Mouse (Mus musculus) CH12.LX (cell line): ENCODE results near the gene Clpb. TPM values are rescaled to one million over a fixed set of nuclear protein-coding genes. Genes with fewer than 3 reads are reported as not detected.

ENCODE experiments used
- DNase-seq: peaks from one replicate; pipeline ENCODE4 v3.0.0-alpha.2; 2013; ENCODE audit errors: extremely low read depth
- H3K27ac ChIP-seq: 2 replicates; pipeline ENCODE4 v1.5.1; 2012; ENCODE audit warnings: low read depth, mild to moderate bottlenecking, control low read depth, moderate library complexity; ENCODE audit not compliant: insufficient read depth
- H3K27me3 ChIP-seq: replicated peaks from 2 replicates; pipeline ENCODE3; 2012; ENCODE audit warnings: inconsistent platforms
- H3K36me3 ChIP-seq, 2 experiments: replicated peaks in 1 of 2; 2 replicates each; pipeline versions ENCODE3 to v1.6.1; 2012; ENCODE audit warnings: inconsistent platforms in 1 of 2, low read length in 1 of 2, mild to moderate bottlenecking in 1 of 2, mixed read lengths in 1 of 2, moderate library complexity in 1 of 2; ENCODE audit not compliant: control insufficient read depth in 1 of 2, insufficient read depth in 1 of 2
- H3K4me1 ChIP-seq, 2 experiments: 2 replicates each; pipeline ENCODE4 v1.6.1; 2012; ENCODE audit warnings: inconsistent platforms in 1 of 2, moderate library complexity in 1 of 2; ENCODE audit not compliant: insufficient read depth in 2 of 2, control insufficient read depth in 1 of 2
- H3K4me2 ChIP-seq: 2 replicates; pipeline ENCODE4 v1.6.1; 2012; ENCODE audit warnings: low read depth, mild to moderate bottlenecking, control low read depth; ENCODE audit not compliant: poor library complexity, insufficient read depth, severe bottlenecking
- H3K4me3 ChIP-seq, 3 experiments: fragments of 150-350 bp in 1 of 3; sonication (generic) in 1 of 3; replicated peaks in 1 of 3; 2 replicates each; pipeline versions ENCODE3 to v1.5.1; 2011 to 2012; ENCODE audit warnings: low read depth in 2 of 3, low read length in 2 of 3, mild to moderate bottlenecking in 2 of 3, moderate library complexity in 2 of 3, control low read depth in 1 of 3, improper control_type of control experiment in 1 of 3, inconsistent platforms in 1 of 3, mixed read lengths in 1 of 3; ENCODE audit not compliant: poor library complexity in 1 of 3
- H3K79me2 ChIP-seq: replicated peaks from 2 replicates; pipeline ENCODE4 v1.6.1; 2012; ENCODE audit warnings: mild to moderate bottlenecking, moderate library complexity; ENCODE audit not compliant: control insufficient read depth, poor library complexity, insufficient read depth, severe bottlenecking; ENCODE audit errors: extremely low read depth
- H3K9ac ChIP-seq: 2 replicates; pipeline ENCODE4 v1.6.1; 2012; ENCODE audit warnings: low read depth, mild to moderate bottlenecking, control low read depth, moderate library complexity; ENCODE audit not compliant: insufficient read depth
- H3K9me3 ChIP-seq: replicated peaks from 2 replicates; pipeline ENCODE3; 2012; ENCODE audit warnings: low read length, inconsistent platforms, mixed read lengths
- CHD2 ChIP-seq: IDR thresholded peaks from 2 replicates; pipeline ENCODE4 v1.6.1; 2011; ENCODE audit warnings: low read length, improper control_type of control experiment
- CTCF ChIP-seq, 2 experiments: IDR thresholded peaks in 1 of 2; conservative IDR thresholded peaks in 1 of 2; 2 replicates each; pipeline ENCODE4 v1.5.1; 2011 to 2012; ENCODE audit warnings: low read depth in 2 of 2, low read length in 2 of 2, improper control_type of control experiment in 1 of 2, inconsistent platforms in 1 of 2, mild to moderate bottlenecking in 1 of 2, moderate library complexity in 1 of 2
- E2F4 ChIP-seq: IDR thresholded peaks from 2 replicates; pipeline ENCODE4 v1.6.1; 2011; ENCODE audit warnings: low read depth, low read length, improper control_type of control experiment; ENCODE audit not compliant: insufficient replicate concordance
- EP300 ChIP-seq: IDR thresholded peaks from 2 replicates; pipeline ENCODE4 v1.6.1; 2011; ENCODE audit warnings: low read length, improper control_type of control experiment
- ETS1 ChIP-seq: conservative IDR thresholded peaks from 2 replicates; pipeline ENCODE4 v1.6.1; 2012; ENCODE audit warnings: low read depth, mild to moderate bottlenecking, inconsistent platforms, low read length, improper control_type of control experiment, moderate library complexity
- GABPA ChIP-seq: IDR thresholded peaks from 2 replicates; pipeline ENCODE4 v1.6.1; 2012; ENCODE audit warnings: low read depth, low read length, improper control_type of control experiment, inconsistent platforms; ENCODE audit not compliant: insufficient replicate concordance
- IRF4 ChIP-seq: IDR thresholded peaks from 2 replicates; pipeline ENCODE4 v1.6.1; 2014; ENCODE audit warnings: low read depth, mild to moderate bottlenecking, inconsistent platforms, low read length, improper control_type of control experiment
- JUN ChIP-seq: IDR thresholded peaks from 2 replicates; pipeline ENCODE4 v1.6.1; 2011; ENCODE audit warnings: low read depth, mild to moderate bottlenecking, low read length, improper control_type of control experiment, moderate library complexity; ENCODE audit not compliant: insufficient read depth
- JUND ChIP-seq: conservative IDR thresholded peaks from 2 replicates; pipeline ENCODE4 v1.6.1; 2011; ENCODE audit warnings: low read depth, low read length, improper control_type of control experiment
- KAT2A ChIP-seq: IDR thresholded peaks from 2 replicates; pipeline ENCODE4 v1.6.1; 2012; ENCODE audit warnings: low read length, improper control_type of control experiment, inconsistent platforms; ENCODE audit not compliant: insufficient replicate concordance
- MAFK ChIP-seq: IDR thresholded peaks from 2 replicates; pipeline ENCODE4 v1.6.1; 2011; ENCODE audit warnings: low read length, improper control_type of control experiment; ENCODE audit not compliant: insufficient replicate concordance
- MAZ ChIP-seq: IDR thresholded peaks from 2 replicates; pipeline ENCODE4 v1.6.1; 2012; ENCODE audit warnings: low read depth, mild to moderate bottlenecking, inconsistent platforms, low read length, improper control_type of control experiment, moderate library complexity
- MXI1 ChIP-seq: IDR thresholded peaks from 2 replicates; pipeline ENCODE4 v1.6.1; 2011; ENCODE audit warnings: mild to moderate bottlenecking, low read depth, low read length, improper control_type of control experiment
- MYC ChIP-seq: IDR thresholded peaks from 2 replicates; pipeline ENCODE4 v1.6.1; 2011; ENCODE audit warnings: low read depth, mild to moderate bottlenecking, improper control_type of control experiment, low read length
- POLR2A ChIP-seq: IDR thresholded peaks from 2 replicates; pipeline ENCODE4 v1.6.1; 2011; ENCODE audit warnings: low read depth, mild to moderate bottlenecking, improper control_type of control experiment, low read length
- RCOR1 ChIP-seq: conservative IDR thresholded peaks from 2 replicates; pipeline ENCODE4 v1.6.1; 2012; ENCODE audit warnings: low read depth, mild to moderate bottlenecking, inconsistent platforms, low read length, improper control_type of control experiment
- SMC3 ChIP-seq: IDR thresholded peaks from 2 replicates; pipeline ENCODE4 v1.6.1; 2011; ENCODE audit warnings: low read depth, low read length, improper control_type of control experiment
- TBP ChIP-seq: conservative IDR thresholded peaks from 2 replicates; pipeline ENCODE4 v1.6.1; 2011; ENCODE audit warnings: low read depth, low read length, improper control_type of control experiment
- TCF12 ChIP-seq: IDR thresholded peaks from 2 replicates; pipeline ENCODE4 v1.6.1; 2014; ENCODE audit warnings: low read depth, mild to moderate bottlenecking, inconsistent platforms, low read length, improper control_type of control experiment
- UBTF ChIP-seq: IDR thresholded peaks from 2 replicates; pipeline ENCODE4 v1.6.1; 2012; ENCODE audit warnings: low read depth, mild to moderate bottlenecking, inconsistent platforms, low read length, improper control_type of control experiment, moderate library complexity
- ZKSCAN1 ChIP-seq: IDR thresholded peaks from 2 replicates; pipeline ENCODE4 v1.6.1; 2012; ENCODE audit warnings: low read depth, inconsistent platforms, low read length, improper control_type of control experiment, borderline replicate concordance
- ZMIZ1 ChIP-seq: IDR thresholded peaks from 2 replicates; pipeline ENCODE4 v1.6.1; 2012; ENCODE audit warnings: low read depth, mild to moderate bottlenecking, inconsistent platforms, low read length, improper control_type of control experiment
- ZNF384 ChIP-seq: IDR thresholded peaks from 2 replicates; pipeline ENCODE4 v1.6.1; 2012; ENCODE audit warnings: low read depth, low read length, improper control_type of control experiment, inconsistent platforms
- dilution Hi-C: fragments of 300-500 bp; cut with MboI; formaldehyde crosslinking; loops from 2 replicates; pipeline ENCODE4 v1.14.3; 2020; ENCODE audit warnings: low sequenced_read_pairs; ENCODE audit not compliant: extremely low pct_unique_long_range_greater_than_20kb, extremely low pct_ligation_motif_present
- in situ Hi-C: fragments of 300-500 bp; cut with MboI; formaldehyde crosslinking; loops from 3 replicates; pipeline ENCODE4 v1.14.3; 2019; ENCODE audit warnings: low sequenced_read_pairs, low pct_ligation_motif_present, low pct_unique_long_range_greater_than_20kb, mixed read lengths
- polyA plus RNA-seq: library from polyadenylated mRNA; unstranded; fragments of >175 nt; gene quantifications from 2 replicates; pipeline ENCODE4 v1.2.1, GENCODE M21; 2012; ENCODE audit warnings: low read depth; ENCODE audit not compliant: insufficient read length
- total RNA-seq, 2 experiments: library from RNA; depleted of rRNA; stranded (reverse); fragments of 300-350 nt in 1 of 2; fragments of >200 nt in 1 of 2; gene quantifications; 2 replicates each; pipeline ENCODE4 v1.2.3; 2012 to 2014

The Clpb gene
- total and polyA plus RNA-seq, 3 experiments = 25.5 to 68.4 (median 41.7) TPM

DNA sequence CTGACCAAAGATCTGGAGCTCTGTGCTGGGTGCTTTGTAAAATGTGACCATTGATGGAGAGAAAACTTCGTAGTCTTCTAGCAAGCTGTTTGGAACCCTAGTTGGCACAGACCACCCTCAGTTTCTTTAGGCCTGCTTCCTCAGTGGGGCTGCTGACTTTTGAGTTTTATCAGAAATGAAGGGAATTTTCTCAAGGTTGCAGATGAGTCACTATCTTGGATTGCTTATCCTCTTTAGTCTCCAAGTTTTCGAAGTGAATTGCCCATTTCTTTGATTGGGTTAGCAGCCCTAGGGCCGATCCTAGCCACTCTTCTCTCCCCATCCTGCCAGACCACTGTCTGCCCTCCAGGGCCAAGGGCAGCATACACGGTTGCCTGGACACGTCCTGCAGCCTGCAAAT, 39.3 kb downstream of the Clpb start:
- H3K4me1 ChIP-seq = no peaks in the 10 kb centered on the region
- no peaks in the 10 kb centered on the region for H3K9me3 ChIP-seq
- in situ Hi-C loops = no loop called here
- no peak for TF ChIP-seq GABPA
- TF ChIP-seq E2F4 = no peak
- TF ChIP-seq IRF4 = no peak
- TF ChIP-seq ZKSCAN1 = no peak
- no peak for TF ChIP-seq JUND
- no peak for TF ChIP-seq JUN
- TF ChIP-seq MAFK = no peak
- TF ChIP-seq CTCF (conservative IDR thresholded peaks at IDR 0.05 in 1 of 2, IDR thresholded peaks at IDR 0.05 in 1 of 2; ENCODE audit: low read depth in 2 of 2, low read length in 2 of 2) = no peak
- no peak for TF ChIP-seq ETS1
- TF ChIP-seq RCOR1 = no peak
- no peak for TF ChIP-seq CHD2
- no peak for TF ChIP-seq POLR2A
- no peak for TF ChIP-seq SMC3
- no peak for TF ChIP-seq ZMIZ1
- no peak for TF ChIP-seq KAT2A
- no peak for TF ChIP-seq MAZ
- no peak overlapping the region for H3K9ac ChIP-seq
- peaks cover 10 to 60% of the 10 kb centered on the region in 2 experiments for H3K36me3 ChIP-seq
- no peak overlapping the region for H3K27ac ChIP-seq
- no peak for DNase-seq
- no peaks in the 10 kb centered on the region for H3K27me3 ChIP-seq
- no peak overlapping the region for H3K4me3 ChIP-seq
- H3K4me2 ChIP-seq = no peak overlapping the region
- no peaks in the 10 kb centered on the region for H3K79me2 ChIP-seq
- dilution Hi-C loops = no loop called here

DNA sequence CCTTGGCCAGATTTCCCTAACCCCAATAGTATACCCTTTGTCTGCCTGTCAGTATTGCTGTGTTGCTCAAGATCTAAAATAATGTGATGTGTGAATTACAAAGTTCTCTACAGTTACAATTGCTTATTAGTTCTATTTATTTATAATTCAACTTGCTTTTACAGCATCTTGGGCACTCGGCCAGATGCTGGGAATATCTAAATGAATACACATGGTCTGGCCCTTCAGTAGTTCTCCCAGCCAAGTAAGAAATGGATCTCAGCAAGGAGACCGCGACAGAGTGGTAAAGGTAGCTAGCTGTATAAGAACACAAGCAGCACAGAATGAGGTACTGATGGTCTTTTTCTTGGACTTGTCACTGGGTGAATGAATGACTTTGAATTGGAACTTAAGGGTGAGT, 46.2 kb downstream of the Clpb start:
- dilution Hi-C loops = no loop called here
- TF ChIP-seq RCOR1 (no peak), TCF12 (no peak), EP300 (no peak), MYC (no peak), UBTF (no peak), TBP (no peak), MXI1 (no peak), SMC3 (no peak), MAFK (no peak), POLR2A (no peak), ZNF384 (no peak), JUND (no peak)
- no peaks in the 10 kb centered on the region for H3K9me3 ChIP-seq
- no peak overlapping the region for H3K4me2 ChIP-seq
- in situ Hi-C loops = no loop called here
- no peak overlapping the region for H3K9ac ChIP-seq
- H3K36me3 ChIP-seq = peaks cover 17 to 65% of the 10 kb centered on the region in 2 experiments
- H3K4me1 ChIP-seq = no peaks in the 10 kb centered on the region
- no peak for DNase-seq
- no peak overlapping the region for H3K27ac ChIP-seq
- H3K4me3 ChIP-seq = no peak overlapping the region
- no peaks in the 10 kb centered on the region for H3K27me3 ChIP-seq
- H3K79me2 ChIP-seq = no peaks in the 10 kb centered on the region
